Mouse (Mus musculus): ENCODE measurements around the gene Hcn1.

GRCm38 (mm10) chr13:117785376-117785775, 183.3 kb downstream of the Hcn1 start:
- TF ChIP-seq POLR2A (IDR thresholded peaks at IDR 0.05; ENCODE audit: borderline replicate concordance, insufficient read depth, low read length) (no peak), CTCF (IDR thresholded peaks at IDR 0.05; ENCODE audit: borderline replicate concordance, insufficient read depth, low read depth, low read length) (no peak)
